Mouse (Mus musculus) forebrain, embryonic 10.5 days (tissue): Measurements from ENCODE around the gene Atp6v0d1. TPM values are rescaled to one million over a fixed set of nuclear protein-coding genes. Genes with fewer than 3 reads are reported as not detected.

Experiments
- DNase-seq: peaks from one replicate; pipeline ENCODE4 v3.0.0-alpha.2; 2017; ENCODE audit warnings: low spot score; ENCODE audit errors: extremely low spot score
- H3K27ac ChIP-seq: fragments of 300-500 bp; sonication (generic); 2 replicates; pipeline ENCODE4 v1.5.1; 2016; ENCODE audit warnings: mild to moderate bottlenecking
- H3K27me3 ChIP-seq: fragments of 300-500 bp; sonication (generic); 2 replicates; pipeline ENCODE4 v1.6.1; 2016; ENCODE audit warnings: mild to moderate bottlenecking; ENCODE audit not compliant: poor library complexity, severe bottlenecking
- H3K36me3 ChIP-seq: fragments of 300-500 bp; sonication (generic); replicated peaks from 2 replicates; pipeline ENCODE4 v1.6.1; 2016; ENCODE audit warnings: mild to moderate bottlenecking, moderate library complexity
- H3K4me1 ChIP-seq: fragments of 300-500 bp; sonication (generic); 2 replicates; pipeline ENCODE4 v1.6.1; 2016
- H3K4me3 ChIP-seq: fragments of 300-500 bp; sonication (generic); 2 replicates; pipeline ENCODE4 v1.5.1; 2016; ENCODE audit warnings: mild to moderate bottlenecking, moderate library complexity
- H3K9me3 ChIP-seq: fragments of 300-500 bp; sonication (generic); 2 replicates; pipeline ENCODE4 v1.6.1; 2016; ENCODE audit warnings: mild to moderate bottlenecking, moderate library complexity
- WGBS: fragments of 180-500 bp; shearing (Covaris S2); methylation state at CpG from one replicate; pipeline ENCODE4 v1.1.7; 2016; 5-methylcytosine and 5-hydroxymethylcytosine counted together
- polyA plus RNA-seq: library from polyadenylated mRNA; unstranded; fragments of >200 nt; fragmentation: Nextera tagmentation; extraction: Ambion mirVana; gene quantifications from 2 replicates; pipeline ENCODE4 v1.2.1, GENCODE M21; 2016

Atp6v0d1 gene
- polyA plus RNA-seq, result 65.3 and 73.4 TPM in 2 replicates

GRCm38 (mm10) chr8:105565952-105566702 lies at the start of gene Atp6v0d1:
Atp6v0d1 (minus strand) TSS chr8:105566047.
- Histone ChIP-seq H3K27ac (peak within 1 kb of the TSS; percentile 86), H3K9me3 (no peaks in the 10 kb centered on the region), H3K36me3 (0 out of 2 replicates have a peak, but pooled peaks cover 2% of the 10 kb centered on the region), H3K4me3 (peak within 1 kb of the TSS; percentile 80), H3K4me1 (peaks cover 28% of the 10 kb centered on the region), H3K27me3 (peaks cover 8% of the 10 kb centered on the region)
- 4% methylated on average over 52 of the region's 53 CpGs for WGBS
- DNase-seq, result peak; percentile 100

GRCm38 (mm10) chr8:105613830-105614511 lies 48.1 kb upstream of the Atp6v0d1 start:
- DNase-seq, result peak; percentile 42
- WGBS, result under 1% methylated on average over 50 of the region's 50 CpGs

GRCm38 (mm10) chr8:105613037-105613436 lies 47.2 kb upstream of the Atp6v0d1 start:
- Histone ChIP-seq H3K9me3 (no peaks in the 10 kb centered on the region), H3K4me1 (peaks cover 19% of the 10 kb centered on the region), H3K27me3 (peaks cover 49% of the 10 kb centered on the region), H3K4me3 (peak overlapping the region; percentile 60), H3K27ac (no peak overlapping the region), H3K36me3 (peaks cover 34% of the 10 kb centered on the region)
- no peak for DNase-seq
- WGBS, result 3% methylated on average over 20 of the region's 20 CpGs

More at GRCm38 (mm10) chr8:105613830-105614511, 48.1 kb upstream of the Atp6v0d1 start:
- Histone ChIP-seq H3K36me3 (peaks cover 43% of the 10 kb centered on the region), H3K4me1 (peaks cover 19% of the 10 kb centered on the region), H3K27ac (peak overlapping the region; percentile 21), H3K27me3 (peaks cover 49% of the 10 kb centered on the region), H3K4me3 (peak overlapping the region; percentile 60), H3K9me3 (no peaks in the 10 kb centered on the region)

GRCm38 (mm10) chr8:105611836-105612235 lies 46.0 kb upstream of the Atp6v0d1 start:
- H3K27me3 ChIP-seq, result peaks cover 49% of the 10 kb centered on the region
- no peak overlapping the region for H3K27ac ChIP-seq
- H3K4me1 ChIP-seq, result peaks cover 30% of the 10 kb centered on the region
- WGBS, result 87% methylated on average over 9 of the region's 9 CpGs
- H3K9me3 ChIP-seq, result no peaks in the 10 kb centered on the region
- no peak overlapping the region for H3K4me3 ChIP-seq
- no peak for DNase-seq
- H3K36me3 ChIP-seq, result peaks cover 22% of the 10 kb centered on the region

GRCm38 (mm10) chr8:105609771-105610170 lies 43.9 kb upstream of the Atp6v0d1 start:
- 82% methylated on average over 4 of the region's 4 CpGs for WGBS
- Histone ChIP-seq H3K4me3 (no peak overlapping the region), H3K36me3 (peaks cover 1% of the 10 kb centered on the region), H3K9me3 (no peaks in the 10 kb centered on the region), H3K4me1 (peaks cover 51% of the 10 kb centered on the region), H3K27ac (no peak overlapping the region), H3K27me3 (peaks cover 36% of the 10 kb centered on the region)
- no peak for DNase-seq

GRCm38 (mm10) chr8:105609355-105609754 lies 43.5 kb upstream of the Atp6v0d1 start:
- no peak overlapping the region for H3K4me3 ChIP-seq
- H3K36me3 ChIP-seq, result no peaks in the 10 kb centered on the region
- no peak for DNase-seq
- peaks cover 52% of the 10 kb centered on the region for H3K4me1 ChIP-seq
- no peak overlapping the region for H3K27ac ChIP-seq
- no peaks in the 10 kb centered on the region for H3K9me3 ChIP-seq
- H3K27me3 ChIP-seq, result peaks cover 32% of the 10 kb centered on the region
- WGBS, result 84% methylated on average over 2 of the region's 2 CpGs

- 29% methylated on average over 4 of the region's 4 CpGs for WGBS
- peaks cover 38% of the 10 kb centered on the region for H3K4me1 ChIP-seq
- H3K36me3 ChIP-seq, result no peaks in the 10 kb centered on the region
- H3K27me3 ChIP-seq, result peaks cover 31% of the 10 kb centered on the region
- H3K4me3 ChIP-seq, result 0 out of 2 replicates have a peak overlapping the region, but pooled peaks have one; percentile 88
- no peak overlapping the region for H3K27ac ChIP-seq
- no peaks in the 10 kb centered on the region for H3K9me3 ChIP-seq
- DNase-seq, result no peak
These were observed 41.8 kb upstream of the Atp6v0d1 start for GRCm38 (mm10) chr8:105607684-105608083.

GRCm38 (mm10) chr8:105607062-105607461 lies 41.2 kb upstream of the Atp6v0d1 start:
- Histone ChIP-seq H3K9me3 (no peaks in the 10 kb centered on the region), H3K36me3 (no peaks in the 10 kb centered on the region), H3K4me1 (peaks cover 38% of the 10 kb centered on the region), H3K4me3 (peak overlapping the region; percentile 88), H3K27me3 (peaks cover 25% of the 10 kb centered on the region), H3K27ac (peak overlapping the region; percentile 88)
- no peak for DNase-seq
- 7% methylated on average over 10 of the region's 10 CpGs for WGBS

GRCm38 (mm10) chr8:105606189-105607023 lies 40.6 kb upstream of the Atp6v0d1 start:
- 1% methylated on average over 30 of the region's 30 CpGs for whole genome bisulfite sequencing
- peaks cover 38% of the 10 kb centered on the region for H3K4me1 ChIP-seq
- no peaks in the 10 kb centered on the region for H3K36me3 ChIP-seq
- DNase-seq, result peak; percentile 84
- peak overlapping the region; percentile 88 for H3K27ac ChIP-seq
- H3K4me3 ChIP-seq, result peak overlapping the region; percentile 88
- peaks cover 19% of the 10 kb centered on the region for H3K27me3 ChIP-seq
- H3K9me3 ChIP-seq, result no peaks in the 10 kb centered on the region

- peak overlapping the region; percentile 88 for H3K4me3 ChIP-seq
- 2% methylated on average over 36 of the region's 39 CpGs for WGBS
- H3K36me3 ChIP-seq, result no peaks in the 10 kb centered on the region
- H3K27ac ChIP-seq, result peak overlapping the region; percentile 88
- H3K9me3 ChIP-seq, result no peaks in the 10 kb centered on the region
- H3K27me3 ChIP-seq, result peaks cover 15% of the 10 kb centered on the region
- peaks cover 38% of the 10 kb centered on the region for H3K4me1 ChIP-seq
- DNase-seq, result no peak
These were observed 39.8 kb upstream of the Atp6v0d1 start for GRCm38 (mm10) chr8:105605491-105606188.

GRCm38 (mm10) chr8:105604804-105605381 lies 39.0 kb upstream of the Atp6v0d1 start, which contains the start of gene Ripor1:
Ripor1 (plus strand) TSS chr8:105605255.
- DNase-seq, result peak; percentile 80
- peaks cover 15% of the 10 kb centered on the region for H3K27me3 ChIP-seq
- no peaks in the 10 kb centered on the region for H3K36me3 ChIP-seq
- H3K9me3 ChIP-seq, result no peaks in the 10 kb centered on the region
- 2% methylated on average over 42 of the region's 42 CpGs for WGBS
- peak within 1 kb of the TSS; percentile 88 for H3K27ac ChIP-seq
- H3K4me3 ChIP-seq, result peak within 1 kb of the TSS; percentile 88
- H3K4me1 ChIP-seq, result peaks cover 38% of the 10 kb centered on the region
